Mouse (Mus musculus): ENCODE measurements at regions not wholly inside any gene's neighbourhood (a gene's known extent, or its start where the extent isn't known, plus 50 kb on each side); places are given as distances from the start of the nearest gene placed in this dataset.

DNA sequence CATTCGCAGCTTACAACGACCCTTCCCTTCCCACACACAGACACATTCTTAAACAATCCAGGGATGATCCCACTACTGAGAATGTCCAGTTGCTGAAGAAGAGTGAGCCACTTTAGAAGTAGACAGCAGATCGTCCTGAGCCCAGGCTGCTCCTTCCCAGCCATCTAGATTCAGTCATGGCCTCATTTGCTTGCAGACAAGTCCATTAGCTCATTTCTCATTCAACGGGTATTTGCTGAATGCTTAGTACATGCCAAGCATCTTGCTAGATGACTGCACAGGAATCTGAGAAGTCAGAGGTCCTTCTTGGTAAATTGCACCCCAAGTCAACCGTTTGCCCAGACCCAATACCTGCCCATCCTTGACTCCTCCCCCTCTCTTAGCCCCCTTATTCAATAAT lies 57.8 kb downstream of the Ier5 start:
- WGBS, result 80% methylated on average over 5 of the region's 5 CpGs
- Histone ChIP-seq H3K4me1 (peaks cover 6% of the 10 kb centered on the region; the same call in 1 of the 2 replicates), H3K9ac (no peak overlapping the region), H3K36me3 (no peaks in the 10 kb centered on the region), H3K4me2 (replicated peaks) (no peak overlapping the region), H3K27me3 (replicated peaks) (no peaks in the 10 kb centered on the region), H3K27ac (no peak overlapping the region), H3K4me3 (no peak overlapping the region), H3K9me3 (no peaks in the 10 kb centered on the region)
- no peak for ATAC-seq (ENCODE audit: low FRiP score, low read depth)

GRCm38 (mm10) chr1:155040939-155041371 lies 58.5 kb downstream of the Ier5 start:
- H3K4me3 ChIP-seq, result no peak overlapping the region
- 61% methylated on average over 1 of the region's 1 CpGs for WGBS
- H3K27me3 ChIP-seq (replicated peaks), result no peaks in the 10 kb centered on the region
- H3K9me3 ChIP-seq, result no peaks in the 10 kb centered on the region
- no peak overlapping the region for H3K4me2 ChIP-seq (replicated peaks)
- no peak overlapping the region for H3K27ac ChIP-seq
- peaks cover 6% of the 10 kb centered on the region; the same call in 1 of the 2 replicates for H3K4me1 ChIP-seq
- no peak for ATAC-seq (ENCODE audit: low FRiP score, low read depth)
- no peaks in the 10 kb centered on the region for H3K36me3 ChIP-seq
- no peak overlapping the region for H3K9ac ChIP-seq

DNA sequence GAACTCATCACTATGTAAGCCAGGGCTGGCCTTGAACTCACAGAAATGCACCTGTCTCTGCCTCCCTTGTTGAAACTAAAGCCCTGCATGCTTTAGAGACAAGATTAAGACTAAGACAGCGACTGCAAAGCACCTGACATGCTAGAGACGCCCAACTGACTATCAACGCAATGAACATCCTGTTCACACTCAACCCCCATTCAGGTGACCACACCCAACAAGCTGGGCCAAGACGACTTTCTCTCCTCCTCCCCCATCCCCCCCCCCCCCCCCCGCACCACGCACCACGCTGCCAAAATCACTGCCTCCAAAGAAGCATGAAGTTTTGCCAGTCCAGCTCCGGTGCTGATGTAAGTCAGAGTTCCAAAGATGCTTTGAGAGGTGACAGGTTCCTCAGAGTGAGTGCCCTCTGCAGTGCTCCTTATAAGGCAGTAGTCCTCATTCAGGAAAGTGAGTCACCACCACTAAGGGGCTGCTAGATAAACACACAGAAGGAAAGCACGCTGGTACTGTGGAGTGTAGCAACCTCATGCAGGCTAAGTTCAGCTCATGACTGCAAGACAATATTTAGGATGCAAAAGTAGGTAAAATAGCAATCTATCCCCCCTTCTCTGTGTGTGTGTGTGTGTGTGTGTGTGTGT lies 59.2 kb downstream of the Ier5 start:
- no peak overlapping the region for H3K4me3 ChIP-seq
- no peak for ATAC-seq (ENCODE audit: low FRiP score, low read depth)
- no peak overlapping the region for H3K4me2 ChIP-seq (replicated peaks)
- H3K27me3 ChIP-seq (replicated peaks), result no peaks in the 10 kb centered on the region
- H3K36me3 ChIP-seq, result no peaks in the 10 kb centered on the region
- no peak overlapping the region for H3K27ac ChIP-seq
- no peaks in the 10 kb centered on the region for H3K9me3 ChIP-seq
- peaks cover 6% of the 10 kb centered on the region; the same call in 1 of the 2 replicates for H3K4me1 ChIP-seq
- WGBS, result 52% methylated on average over 8 of the region's 9 CpGs
- H3K9ac ChIP-seq, result no peak overlapping the region

- Histone ChIP-seq H3K4me1 (peaks cover 6% of the 10 kb centered on the region; the same call in 1 of the 2 replicates), H3K27me3 (replicated peaks) (no peaks in the 10 kb centered on the region), H3K36me3 (no peaks in the 10 kb centered on the region), H3K4me3 (no peak overlapping the region), H3K9me3 (no peaks in the 10 kb centered on the region), H3K4me2 (replicated peaks) (no peak overlapping the region), H3K9ac (no peak overlapping the region), H3K27ac (no peak overlapping the region)
- no peak for ATAC-seq (ENCODE audit: low FRiP score, low read depth)
- WGBS, result 81% methylated on average over 11 of the region's 11 CpGs
Measured at GRCm38 (mm10) chr1:155038631-155039625, 60.5 kb downstream of the Ier5 start.

DNA sequence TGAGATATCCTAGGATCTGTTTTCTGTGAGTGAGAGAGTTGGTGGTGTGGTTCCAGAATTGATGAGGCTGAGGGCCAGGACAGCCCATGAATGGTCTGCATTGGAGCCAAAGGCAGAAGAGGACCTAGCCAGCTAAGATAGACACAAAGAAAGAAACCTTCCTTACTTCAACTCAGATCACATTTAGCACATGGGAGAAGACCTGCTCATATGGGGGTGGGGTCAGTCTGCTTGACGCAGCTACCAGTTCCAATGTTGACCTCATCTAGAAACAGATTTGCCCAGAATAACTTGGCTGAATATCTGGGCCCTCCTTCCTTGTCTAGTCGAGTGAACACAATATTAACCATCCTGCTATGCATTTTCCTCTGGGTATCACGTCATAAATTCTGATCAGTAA lies 62.0 kb downstream of the Ier5 start:
- Histone ChIP-seq H3K4me2 (replicated peaks) (no peak overlapping the region), H3K4me3 (no peak overlapping the region), H3K9ac (no peak overlapping the region), H3K36me3 (no peaks in the 10 kb centered on the region), H3K4me1 (peaks cover 6% of the 10 kb centered on the region; the same call in 1 of the 2 replicates), H3K27ac (no peak overlapping the region), H3K9me3 (no peaks in the 10 kb centered on the region), H3K27me3 (replicated peaks) (no peaks in the 10 kb centered on the region)
- ATAC-seq (ENCODE audit: low FRiP score, low read depth), result no peak
- WGBS, result 87% methylated on average over 3 of the region's 3 CpGs

- 22% methylated on average over 9 of the region's 9 CpGs for WGBS
- peaks cover 11% of the 10 kb centered on the region for H3K4me1 ChIP-seq
- H3K27ac ChIP-seq, result no peak overlapping the region
- ATAC-seq (ENCODE audit: low FRiP score, low read depth), result no peak
- no peaks in the 10 kb centered on the region for H3K36me3 ChIP-seq
- H3K9ac ChIP-seq, result no peak overlapping the region
- H3K4me2 ChIP-seq (replicated peaks), result no peak overlapping the region
- no peaks in the 10 kb centered on the region for H3K9me3 ChIP-seq
- no peaks in the 10 kb centered on the region for H3K27me3 ChIP-seq (replicated peaks)
- no peak overlapping the region for H3K4me3 ChIP-seq
Measured at GRCm38 (mm10) chr1:155030908-155031307, 68.5 kb downstream of the Ier5 start.

DNA sequence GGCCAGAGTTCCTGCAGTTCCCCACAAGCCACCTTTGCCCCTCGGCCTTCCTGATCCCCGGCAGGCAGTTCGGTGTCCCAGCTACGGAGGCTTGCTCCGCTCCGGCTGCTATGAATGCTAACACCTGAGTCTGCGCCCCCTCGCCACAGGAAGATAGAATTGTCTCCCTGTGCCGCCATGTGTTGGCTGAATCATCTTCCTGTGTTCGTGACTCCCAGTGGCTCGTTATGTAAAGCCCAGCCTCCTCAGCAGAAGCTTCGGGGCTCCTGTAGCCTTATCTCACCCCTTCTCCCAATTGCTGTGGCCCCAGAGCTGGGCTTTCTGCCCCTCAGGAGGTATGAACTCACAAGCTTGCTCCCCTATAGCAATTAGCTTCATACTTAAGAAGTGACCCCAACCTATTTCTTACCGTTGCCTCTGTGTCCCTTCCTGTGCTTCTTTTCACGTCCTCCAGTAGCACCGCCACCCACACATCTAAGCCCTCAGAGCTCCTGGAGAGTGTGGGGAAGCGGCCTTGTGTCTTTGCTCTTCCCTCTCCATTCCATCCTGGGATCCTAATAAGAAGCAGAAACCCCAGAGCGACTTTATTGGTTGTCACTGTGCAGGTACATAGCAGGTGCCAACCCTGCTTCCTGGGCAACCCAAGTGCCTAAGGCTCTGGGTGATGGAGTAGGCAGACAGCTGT lies 70.1 kb downstream of the Ier5 start:
- peaks cover 12% of the 10 kb centered on the region for H3K4me1 ChIP-seq
- H3K9me3 ChIP-seq, result no peaks in the 10 kb centered on the region
- H3K27ac ChIP-seq, result no peak overlapping the region
- no peak overlapping the region for H3K9ac ChIP-seq
- no peak overlapping the region for H3K4me3 ChIP-seq
- no peaks in the 10 kb centered on the region for H3K36me3 ChIP-seq
- ATAC-seq (ENCODE audit: low FRiP score, low read depth), result no peak
- 74% methylated on average over 17 of the region's 17 CpGs for WGBS
- no peak overlapping the region; the same call in 1 of the 2 replicates for H3K4me2 ChIP-seq (replicated peaks)
- H3K27me3 ChIP-seq (replicated peaks), result no peaks in the 10 kb centered on the region

GRCm38 (mm10) chr1:155028735-155029134 lies 70.7 kb downstream of the Ier5 start:
- Histone ChIP-seq H3K4me2 (replicated peaks) (no peak overlapping the region; the same call in 1 of the 2 replicates), H3K36me3 (no peaks in the 10 kb centered on the region), H3K4me3 (no peak overlapping the region), H3K27ac (no peak overlapping the region), H3K9ac (no peak overlapping the region), H3K27me3 (replicated peaks) (no peaks in the 10 kb centered on the region), H3K4me1 (peaks cover 12% of the 10 kb centered on the region), H3K9me3 (no peaks in the 10 kb centered on the region)
- WGBS, result 46% methylated on average over 5 of the region's 5 CpGs
- ATAC-seq (ENCODE audit: low FRiP score, low read depth), result no peak

DNA sequence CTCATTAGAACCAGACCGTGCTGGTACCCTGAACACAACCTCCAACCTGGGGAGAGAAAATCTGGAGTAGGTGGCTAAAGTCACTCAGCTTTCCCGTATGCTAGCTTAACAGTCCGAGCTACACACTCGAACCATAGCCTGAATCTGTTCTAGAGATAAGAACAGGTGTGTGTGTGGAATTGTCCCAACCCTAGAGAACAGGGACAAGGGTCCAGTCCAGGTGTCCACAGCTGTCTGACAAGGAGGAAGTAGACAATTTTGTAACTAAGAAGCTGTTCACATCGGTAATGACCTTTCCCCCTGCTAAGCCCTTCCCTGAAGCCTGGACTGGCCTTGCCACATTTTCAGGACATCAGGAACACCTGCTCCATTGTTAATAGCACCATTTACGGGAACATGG lies 71.3 kb downstream of the Ier5 start:
- Histone ChIP-seq H3K4me3 (no peak overlapping the region), H3K27me3 (replicated peaks) (no peaks in the 10 kb centered on the region), H3K27ac (no peak overlapping the region), H3K9me3 (no peaks in the 10 kb centered on the region), H3K4me1 (peaks cover 12% of the 10 kb centered on the region), H3K9ac (no peak overlapping the region), H3K4me2 (replicated peaks) (no peak overlapping the region), H3K36me3 (no peaks in the 10 kb centered on the region)
- no peak for ATAC-seq (ENCODE audit: low FRiP score, low read depth)
- 80% methylated on average over 6 of the region's 6 CpGs for WGBS

DNA sequence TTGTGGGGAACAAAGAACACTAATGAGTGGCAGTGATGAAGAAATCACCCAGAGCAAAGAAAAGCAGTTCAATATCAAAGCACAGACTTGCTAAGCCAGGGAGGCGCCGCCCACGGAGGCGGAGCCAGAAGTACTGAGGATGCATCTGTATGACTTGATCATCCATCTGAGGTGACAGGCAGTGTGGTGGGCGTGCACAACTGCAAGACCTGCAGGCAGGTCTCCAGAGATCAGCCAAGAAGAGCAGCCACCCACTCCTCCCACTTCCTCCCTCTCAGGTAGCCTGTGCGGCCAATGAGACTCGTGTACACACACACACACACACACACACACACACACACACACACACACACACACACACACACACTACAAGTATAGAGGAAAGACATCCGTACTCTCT lies 71.9 kb downstream of the Ier5 start:
- peaks cover 12% of the 10 kb centered on the region for H3K4me1 ChIP-seq
- peak; percentile 34; the same call in 1 of the 2 replicates for ATAC-seq (ENCODE audit: low FRiP score, low read depth)
- no peaks in the 10 kb centered on the region for H3K9me3 ChIP-seq
- WGBS, result 52% methylated on average over 8 of the region's 8 CpGs
- H3K27ac ChIP-seq, result no peak overlapping the region
- no peak overlapping the region for H3K9ac ChIP-seq
- no peak overlapping the region for H3K4me3 ChIP-seq
- H3K27me3 ChIP-seq (replicated peaks), result no peaks in the 10 kb centered on the region
- H3K36me3 ChIP-seq, result no peaks in the 10 kb centered on the region
- no peak overlapping the region for H3K4me2 ChIP-seq (replicated peaks)

DNA sequence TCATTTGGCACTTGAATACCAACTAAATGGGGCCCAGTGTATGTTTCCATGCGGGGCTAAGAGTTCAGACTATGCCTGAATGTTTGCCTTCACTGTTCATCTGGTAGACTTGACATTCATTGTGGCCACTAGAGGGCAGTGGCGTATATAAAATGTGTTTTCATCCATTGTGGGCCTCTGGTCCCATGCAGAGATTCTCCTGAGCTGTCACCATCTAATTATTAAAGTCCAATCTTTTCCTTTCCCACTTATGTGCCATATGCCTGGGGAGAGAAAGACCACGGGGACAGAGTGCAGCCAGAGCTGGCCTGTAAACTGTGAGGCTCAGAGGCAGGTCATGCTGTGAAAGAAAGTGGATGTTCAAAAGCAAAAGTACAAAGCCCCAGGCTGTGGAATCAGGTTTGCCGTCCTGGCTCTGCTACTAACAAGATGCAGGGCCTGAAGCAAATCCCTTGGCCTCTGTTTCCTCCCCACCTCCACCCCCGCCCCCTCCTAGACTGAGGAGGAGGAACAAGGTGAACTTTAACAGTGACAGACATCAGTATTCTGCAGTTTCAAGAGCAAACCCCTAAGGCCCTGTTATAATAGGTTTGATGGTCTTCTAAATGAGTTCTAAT lies 73.5 kb downstream of the Ier5 start:
- no peak overlapping the region for H3K4me2 ChIP-seq (replicated peaks)
- no peaks in the 10 kb centered on the region for H3K9me3 ChIP-seq
- no peak overlapping the region for H3K4me3 ChIP-seq
- H3K9ac ChIP-seq, result no peak overlapping the region
- H3K27me3 ChIP-seq (replicated peaks), result no peaks in the 10 kb centered on the region
- peak; percentile 52; the same call in 1 of the 2 replicates for ATAC-seq (ENCODE audit: low FRiP score, low read depth)
- peaks cover 12% of the 10 kb centered on the region for H3K4me1 ChIP-seq
- no peaks in the 10 kb centered on the region for H3K36me3 ChIP-seq
- no peak overlapping the region for H3K27ac ChIP-seq
- WGBS, result 9% methylated on average over 5 of the region's 5 CpGs
